Mouse (Mus musculus) limb, embryonic 10.5 days (tissue): ENCODE data around the gene Cacna2d3. TPM values are rescaled to one million over a fixed set of nuclear protein-coding genes. Genes with fewer than 3 reads are reported as not detected.

ENCODE experiments used
- DNase-seq: peaks from one replicate; pipeline ENCODE4 v3.0.0-alpha.2; 2017; ENCODE audit warnings: low spot score
- H3K27ac ChIP-seq: fragments of 300-500 bp; sonication (generic); 2 replicates; pipeline ENCODE4 v1.5.1; 2016; ENCODE audit warnings: mild to moderate bottlenecking
- H3K27me3 ChIP-seq: fragments of 300-500 bp; sonication (generic); 2 replicates; pipeline ENCODE4 v1.6.1; 2016; ENCODE audit warnings: low read depth, mild to moderate bottlenecking; ENCODE audit not compliant: poor library complexity, severe bottlenecking
- H3K36me3 ChIP-seq: fragments of 300-500 bp; sonication (generic); 2 replicates; pipeline ENCODE4 v1.6.1; 2016; ENCODE audit warnings: mild to moderate bottlenecking, moderate library complexity
- H3K4me1 ChIP-seq: fragments of 300-500 bp; sonication (generic); 2 replicates; pipeline ENCODE4 v1.6.1; 2016
- H3K4me3 ChIP-seq: fragments of 300-500 bp; sonication (generic); 2 replicates; pipeline ENCODE4 v1.5.1; 2016; ENCODE audit warnings: mild to moderate bottlenecking, moderate library complexity
- H3K9me3 ChIP-seq: fragments of 300-500 bp; sonication (generic); replicated peaks from 2 replicates; pipeline ENCODE4 v1.6.1; 2016; ENCODE audit warnings: mild to moderate bottlenecking
- WGBS: fragments of 180-500 bp; shearing (Covaris S2); methylation state at CpG from one replicate; pipeline ENCODE4 v1.1.7; 2016; 5-methylcytosine and 5-hydroxymethylcytosine counted together
- polyA plus RNA-seq: library from polyadenylated mRNA; unstranded; fragments of >200 nt; fragmentation: Nextera tagmentation; extraction: Ambion mirVana; gene quantifications from 2 replicates; pipeline ENCODE4 v1.2.1, GENCODE M21; 2016

Cacna2d3 gene
- polyA plus RNA-seq, 1 experiment from 2014 or later: 0.86 TPM

- no peaks in the 10 kb centered on the region for H3K9me3 ChIP-seq
- H3K36me3 ChIP-seq: no peaks in the 10 kb centered on the region
- H3K27me3 ChIP-seq: no peaks in the 10 kb centered on the region
- no peak for DNase-seq
- peaks cover 19% of the 10 kb centered on the region for H3K4me1 ChIP-seq
- H3K4me3 ChIP-seq: no peak overlapping the region
- no peak overlapping the region for H3K27ac ChIP-seq
Observed at GRCm38 (mm10) chr14:29130511-29130910, 591.2 kb downstream of the Cacna2d3 start.

GRCm38 (mm10) chr14:29123886-29124285 lies 597.8 kb downstream of the Cacna2d3 start:
- Histone ChIP-seq H3K9me3 (no peaks in the 10 kb centered on the region), H3K27me3 (no peaks in the 10 kb centered on the region), H3K36me3 (no peaks in the 10 kb centered on the region), H3K27ac (no peak overlapping the region), H3K4me1 (no peaks in the 10 kb centered on the region), H3K4me3 (no peak overlapping the region)
- DNase-seq: no peak

- WGBS: 95% methylated on average over 3 of the region's 3 CpGs
- DNase-seq: no peak
- no peaks in the 10 kb centered on the region for H3K27me3 ChIP-seq
- H3K27ac ChIP-seq: no peak overlapping the region
- no peaks in the 10 kb centered on the region for H3K36me3 ChIP-seq
- H3K4me3 ChIP-seq: no peak overlapping the region
- no peaks in the 10 kb centered on the region for H3K4me1 ChIP-seq
- H3K9me3 ChIP-seq: no peaks in the 10 kb centered on the region
Observed at GRCm38 (mm10) chr14:29122749-29123148, 598.9 kb downstream of the Cacna2d3 start.

- Histone ChIP-seq H3K27ac (peak overlapping the region; percentile 82), H3K4me1 (peaks cover 28% of the 10 kb centered on the region), H3K9me3 (no peaks in the 10 kb centered on the region), H3K4me3 (no peak overlapping the region), H3K27me3 (no peaks in the 10 kb centered on the region), H3K36me3 (no peaks in the 10 kb centered on the region)
- no peak for DNase-seq
- 44% methylated on average over 9 of the region's 9 CpGs for WGBS
Observed at GRCm38 (mm10) chr14:29113852-29114450, 607.7 kb downstream of the Cacna2d3 start.

GRCm38 (mm10) chr14:29111666-29112065 lies 610.0 kb downstream of the Cacna2d3 start:
- peak overlapping the region; percentile 25; the same call in 1 of the 2 replicates for H3K27ac ChIP-seq
- no peak for DNase-seq
- H3K4me3 ChIP-seq: no peak overlapping the region
- H3K4me1 ChIP-seq: peaks cover 42% of the 10 kb centered on the region
- no peaks in the 10 kb centered on the region for H3K27me3 ChIP-seq
- H3K9me3 ChIP-seq: no peaks in the 10 kb centered on the region
- H3K36me3 ChIP-seq: no peaks in the 10 kb centered on the region
- WGBS: 88% methylated on average over 6 of the region's 6 CpGs

GRCm38 (mm10) chr14:29110351-29111091 lies 611.1 kb downstream of the Cacna2d3 start:
- WGBS: 77% methylated on average over 9 of the region's 9 CpGs
- no peaks in the 10 kb centered on the region for H3K36me3 ChIP-seq
- H3K27ac ChIP-seq: peak overlapping the region; percentile 46
- H3K27me3 ChIP-seq: no peaks in the 10 kb centered on the region
- no peaks in the 10 kb centered on the region for H3K9me3 ChIP-seq
- no peak for DNase-seq
- H3K4me1 ChIP-seq: peaks cover 45% of the 10 kb centered on the region
- no peak overlapping the region for H3K4me3 ChIP-seq

GRCm38 (mm10) chr14:29107464-29107863 lies 614.2 kb downstream of the Cacna2d3 start:
- no peaks in the 10 kb centered on the region for H3K36me3 ChIP-seq
- H3K27me3 ChIP-seq: no peaks in the 10 kb centered on the region
- H3K4me3 ChIP-seq: no peak overlapping the region
- 86% methylated on average over 5 of the region's 5 CpGs for WGBS
- no peak overlapping the region for H3K27ac ChIP-seq
- H3K4me1 ChIP-seq: peaks cover 30% of the 10 kb centered on the region
- DNase-seq: no peak
- no peaks in the 10 kb centered on the region for H3K9me3 ChIP-seq

GRCm38 (mm10) chr14:29097776-29098175 lies 623.9 kb downstream of the Cacna2d3 start:
- Histone ChIP-seq H3K4me3 (no peak overlapping the region), H3K27me3 (0 out of 2 replicates have a peak, but pooled peaks cover 5% of the 10 kb centered on the region), H3K4me1 (peaks cover 36% of the 10 kb centered on the region), H3K9me3 (no peaks in the 10 kb centered on the region), H3K27ac (no peak overlapping the region), H3K36me3 (no peaks in the 10 kb centered on the region)
- 89% methylated on average over 12 of the region's 12 CpGs for WGBS
- no peak for DNase-seq

- DNase-seq: no peak
- no peak overlapping the region for H3K27ac ChIP-seq
- no peaks in the 10 kb centered on the region for H3K9me3 ChIP-seq
- H3K4me1 ChIP-seq: peaks cover 28% of the 10 kb centered on the region
- 91% methylated on average over 5 of the region's 5 CpGs for WGBS
- H3K36me3 ChIP-seq: no peaks in the 10 kb centered on the region
- peaks cover 10% of the 10 kb centered on the region; the same call in 1 of the 2 replicates for H3K27me3 ChIP-seq
- H3K4me3 ChIP-seq: no peak overlapping the region
Observed at GRCm38 (mm10) chr14:29095431-29095830, 626.2 kb downstream of the Cacna2d3 start.

- 4% methylated on average over 5 of the region's 5 CpGs for WGBS
- Histone ChIP-seq H3K27me3 (peaks cover 22% of the 10 kb centered on the region), H3K27ac (peak overlapping the region; percentile 31; the same call in 1 of the 2 replicates), H3K4me1 (peaks cover 44% of the 10 kb centered on the region), H3K4me3 (no peak overlapping the region), H3K9me3 (no peaks in the 10 kb centered on the region), H3K36me3 (no peaks in the 10 kb centered on the region)
- peak; percentile 93 for DNase-seq
Observed at GRCm38 (mm10) chr14:29090074-29090473, 631.6 kb downstream of the Cacna2d3 start.

GRCm38 (mm10) chr14:29086528-29086927 lies 635.1 kb downstream of the Cacna2d3 start:
- Histone ChIP-seq H3K9me3 (no peaks in the 10 kb centered on the region), H3K4me1 (peaks cover 37% of the 10 kb centered on the region), H3K36me3 (no peaks in the 10 kb centered on the region), H3K27ac (no peak overlapping the region), H3K4me3 (no peak overlapping the region), H3K27me3 (peaks cover 18% of the 10 kb centered on the region)
- DNase-seq: no peak
- 16% methylated on average over 4 of the region's 4 CpGs for WGBS

GRCm38 (mm10) chr14:29085493-29086159 lies 636.0 kb downstream of the Cacna2d3 start:
- Histone ChIP-seq H3K27ac (no peak overlapping the region; the same call in 1 of the 2 replicates), H3K27me3 (peaks cover 17% of the 10 kb centered on the region; the same call in 1 of the 2 replicates), H3K4me3 (no peak overlapping the region), H3K4me1 (peaks cover 36% of the 10 kb centered on the region), H3K9me3 (no peaks in the 10 kb centered on the region), H3K36me3 (no peaks in the 10 kb centered on the region)
- WGBS: 55% methylated on average over 7 of the region's 7 CpGs
- no peak for DNase-seq

GRCm38 (mm10) chr14:29082171-29082570 lies 639.5 kb downstream of the Cacna2d3 start:
- H3K27me3 ChIP-seq: peaks cover 3% of the 10 kb centered on the region; the same call in 1 of the 2 replicates
- no peak for DNase-seq
- peaks cover 40% of the 10 kb centered on the region for H3K4me1 ChIP-seq
- H3K36me3 ChIP-seq: no peaks in the 10 kb centered on the region
- WGBS: 84% methylated on average over 1 of the region's 1 CpGs
- no peak overlapping the region for H3K4me3 ChIP-seq
- no peaks in the 10 kb centered on the region for H3K9me3 ChIP-seq
- H3K27ac ChIP-seq: no peak overlapping the region
